Mouse (Mus musculus) lung, embryonic 16.5 days (tissue): Measurements from ENCODE around the gene Arxes2. TPM values are rescaled to one million over a fixed set of nuclear protein-coding genes. Genes with fewer than 3 reads are reported as not detected.
"Not testable (repeated sequence)": the region's sequence is repeated elsewhere in the genome, so short reads cannot be mapped to it uniquely, and the experiment has no call there.

Source experiments
- ATAC-seq: fragments of 200-750 bp; cut with Nextera tagmentation; 2 replicates; pipeline ENCODE4 v1.8.0; 2017; ENCODE audit warnings: low read depth, mild to moderate bottlenecking, moderate library complexity
- H3K27ac ChIP-seq: fragments of 300-500 bp; sonication (generic); 2 replicates; pipeline ENCODE4 v1.5.1; 2014; ENCODE audit warnings: mild to moderate bottlenecking, control low read depth, low read length
- H3K27me3 ChIP-seq: fragments of 300-500 bp; sonication (generic); 2 replicates; pipeline ENCODE4 v1.6.1; 2014; ENCODE audit warnings: low read depth, low read length, mixed read lengths; ENCODE audit not compliant: control insufficient read depth, insufficient read depth
- H3K36me3 ChIP-seq: fragments of 300-500 bp; sonication (generic); 2 replicates; pipeline ENCODE4 v1.6.1; 2014; ENCODE audit warnings: low read length; ENCODE audit not compliant: control insufficient read depth, insufficient read depth
- H3K4me1 ChIP-seq: fragments of 300-500 bp; sonication (generic); replicated peaks from 2 replicates; pipeline ENCODE4 v1.6.1; 2014; ENCODE audit warnings: low read length, mixed read lengths; ENCODE audit not compliant: control insufficient read depth, insufficient read depth
- H3K4me2 ChIP-seq: fragments of 300-500 bp; sonication (generic); 2 replicates; pipeline ENCODE4 v1.6.1; 2014; ENCODE audit warnings: low read depth, low read length, control low read depth
- H3K4me3 ChIP-seq: fragments of 300-500 bp; sonication (generic); 2 replicates; pipeline ENCODE4 v1.5.1; 2014; ENCODE audit warnings: mild to moderate bottlenecking, low read length, control low read depth
- H3K9ac ChIP-seq: fragments of 300-500 bp; sonication (generic); 2 replicates; pipeline ENCODE4 v1.6.1; 2014; ENCODE audit warnings: low read length, control low read depth
- H3K9me3 ChIP-seq: fragments of 300-500 bp; sonication (generic); 2 replicates; pipeline ENCODE4 v1.6.1; 2016; ENCODE audit warnings: low read length; ENCODE audit not compliant: control insufficient read depth
- WGBS: fragments of 180-500 bp; shearing (Covaris S2); extraction: QIAGEN DNeasy Blood & Tissue Kit; methylation state at CpG from one replicate; pipeline ENCODE4 v1.1.7; 2014; 5-methylcytosine and 5-hydroxymethylcytosine counted together
- polyA plus RNA-seq: library from polyadenylated mRNA; unstranded; fragments of >200 nt; fragmentation: Nextera tagmentation; extraction: Ambion mirVana; gene quantifications from 2 replicates; pipeline ENCODE4 v1.2.1, GENCODE M21; 2015

The Arxes2 gene
- 44.3 and 48.4 TPM in 2 replicates for polyA plus RNA-seq

DNA sequence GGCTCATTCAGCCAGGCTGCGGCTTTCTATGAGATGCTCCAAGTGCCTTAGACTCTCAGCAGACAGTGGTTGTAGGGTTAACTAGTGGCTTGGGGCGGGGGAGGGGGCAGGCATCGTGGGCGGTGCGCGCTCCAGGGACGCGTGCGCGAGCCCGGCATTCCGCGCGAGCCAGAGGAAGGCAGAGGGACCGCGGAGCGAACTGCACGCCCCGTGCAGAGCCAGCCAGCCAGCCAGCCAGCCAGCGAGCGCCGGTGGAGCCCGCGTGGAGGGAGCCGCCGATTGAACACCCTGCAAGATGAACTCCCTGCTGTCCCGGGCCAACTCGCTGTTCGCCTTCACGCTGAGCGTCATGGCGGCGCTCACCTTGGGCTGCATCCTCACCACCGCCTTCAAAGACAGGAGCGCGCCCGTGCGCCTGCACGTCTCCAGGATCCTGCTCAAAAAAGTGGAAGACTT, at the start of gene Arxes2:
Arxes2 (plus strand) TSS at position 161 of the 456 bp plus-strand sequence.
- ATAC-seq = peak; percentile 94
- H3K4me2 ChIP-seq = peak within 1 kb of the TSS; percentile 17; the same call in 1 of the 2 replicates

DNA sequence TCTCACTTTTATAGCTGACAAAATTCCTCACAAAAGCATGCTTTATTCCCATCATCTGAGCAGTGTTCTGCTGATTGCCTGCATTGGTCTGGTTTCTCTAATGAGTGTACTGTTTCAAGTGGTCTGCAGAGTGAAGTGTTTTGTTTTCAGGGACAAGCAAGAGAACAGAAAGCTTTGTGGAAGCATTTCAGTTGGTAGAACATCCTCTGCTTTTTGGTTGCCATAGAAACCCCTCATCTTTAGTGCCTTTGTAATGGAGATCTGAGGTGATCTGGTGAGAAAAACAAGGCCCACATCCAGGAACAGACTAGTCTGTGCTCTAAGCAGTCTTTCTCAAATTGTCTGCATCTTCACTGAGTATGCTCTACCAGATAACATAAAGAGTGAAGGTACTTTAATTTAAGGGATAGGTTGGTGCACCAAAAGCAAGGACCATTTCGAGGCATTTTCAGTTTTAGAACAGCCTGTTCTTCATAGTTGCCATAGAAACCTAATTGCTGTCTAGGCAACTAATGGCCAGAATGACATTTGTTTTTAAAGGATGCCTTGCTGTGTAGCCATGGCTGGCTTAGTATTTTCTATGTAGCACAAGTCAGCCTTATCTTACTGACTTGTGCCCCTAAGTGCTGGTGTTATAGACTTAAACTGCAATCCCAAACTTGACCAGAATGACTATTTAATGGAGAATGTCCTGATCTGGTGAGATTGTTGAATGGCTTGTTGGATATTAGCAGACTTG, 44.8 kb upstream of the Arxes2 start:
- Histone ChIP-seq H3K4me2 (no peak overlapping the region), H3K36me3 (no peaks in the 10 kb centered on the region), H3K4me3 (no peak overlapping the region), H3K9me3 (no peaks in the 10 kb centered on the region), H3K27me3 (no peaks in the 10 kb centered on the region), H3K4me1 (no peaks in the 10 kb centered on the region), H3K9ac (no peak overlapping the region), H3K27ac (no peak overlapping the region)
- 54% methylated on average over 1 of the region's 1 CpGs for WGBS
- ATAC-seq = no peak

More for the DNA sequence above, at the start of gene Arxes2:
- not testable (repeated sequence) for H3K4me1 ChIP-seq, H3K9ac ChIP-seq, H3K36me3 ChIP-seq, H3K27me3 ChIP-seq, H3K27ac ChIP-seq, H3K9me3 ChIP-seq
- WGBS = 0% methylated on average over 4 of the region's 39 CpGs
- peak within 1 kb of the TSS; percentile 20 for H3K4me3 ChIP-seq

GRCm38 (mm10) chrX:135956988-135957690, 36.5 kb upstream of the Arxes2 start:
- no peak overlapping the region for H3K4me3 ChIP-seq
- H3K4me2 ChIP-seq = no peak overlapping the region
- no peak overlapping the region for H3K27ac ChIP-seq
- ATAC-seq = no peak
- no peaks in the 10 kb centered on the region for H3K4me1 ChIP-seq
- no peaks in the 10 kb centered on the region for H3K36me3 ChIP-seq
- WGBS = 76% methylated on average over 1 of the region's 1 CpGs
- H3K9me3 ChIP-seq = no peaks in the 10 kb centered on the region
- H3K27me3 ChIP-seq = no peaks in the 10 kb centered on the region
- no peak overlapping the region for H3K9ac ChIP-seq

- no peaks in the 10 kb centered on the region for H3K36me3 ChIP-seq
- 74% methylated on average over 2 of the region's 2 CpGs for WGBS
- no peak overlapping the region for H3K27ac ChIP-seq
- H3K4me3 ChIP-seq = no peak overlapping the region
- H3K27me3 ChIP-seq = no peaks in the 10 kb centered on the region
- ATAC-seq = no peak
- no peak overlapping the region for H3K9ac ChIP-seq
- H3K9me3 ChIP-seq = no peaks in the 10 kb centered on the region
- no peaks in the 10 kb centered on the region for H3K4me1 ChIP-seq
- H3K4me2 ChIP-seq = no peak overlapping the region
Observed at GRCm38 (mm10) chrX:135957691-135958081, 35.9 kb upstream of the Arxes2 start.

DNA sequence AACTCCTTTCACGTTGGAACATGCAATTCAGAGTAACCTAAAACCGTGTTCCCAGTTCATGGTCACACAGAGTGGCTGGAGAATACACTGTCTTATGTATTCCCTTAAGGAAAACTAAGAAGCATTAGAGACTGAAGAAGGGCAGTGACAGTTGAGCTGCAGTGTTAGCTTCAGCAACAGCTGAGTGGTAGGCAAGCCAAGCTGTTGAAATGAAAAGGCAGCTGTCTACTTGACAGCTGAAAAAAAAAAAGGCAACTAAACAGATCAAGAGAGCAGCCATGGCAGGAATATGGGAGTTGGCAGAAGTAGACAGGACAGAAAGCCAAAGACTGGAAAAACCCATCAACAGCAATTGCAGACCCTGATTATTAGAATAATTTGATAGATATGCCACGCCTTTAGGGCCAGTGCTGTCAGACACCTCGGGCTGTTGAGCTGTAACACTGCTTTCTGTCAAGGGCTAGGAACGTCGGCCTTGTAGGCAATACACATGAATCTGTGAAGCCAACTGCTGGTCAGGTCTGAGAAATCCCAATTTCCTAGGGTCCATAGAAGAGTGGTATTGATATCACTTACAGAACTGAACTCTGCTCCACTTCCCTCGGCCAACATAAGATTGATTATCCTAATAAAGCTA, 34.9 kb upstream of the Arxes2 start:
- Histone ChIP-seq H3K27ac (no peak overlapping the region), H3K4me2 (no peak overlapping the region), H3K9ac (no peak overlapping the region), H3K9me3 (no peaks in the 10 kb centered on the region), H3K4me1 (no peaks in the 10 kb centered on the region), H3K36me3 (no peaks in the 10 kb centered on the region), H3K27me3 (no peaks in the 10 kb centered on the region), H3K4me3 (no peak overlapping the region)
- peak; percentile 85 for ATAC-seq
- WGBS = 59% methylated on average over 7 of the region's 7 CpGs

DNA sequence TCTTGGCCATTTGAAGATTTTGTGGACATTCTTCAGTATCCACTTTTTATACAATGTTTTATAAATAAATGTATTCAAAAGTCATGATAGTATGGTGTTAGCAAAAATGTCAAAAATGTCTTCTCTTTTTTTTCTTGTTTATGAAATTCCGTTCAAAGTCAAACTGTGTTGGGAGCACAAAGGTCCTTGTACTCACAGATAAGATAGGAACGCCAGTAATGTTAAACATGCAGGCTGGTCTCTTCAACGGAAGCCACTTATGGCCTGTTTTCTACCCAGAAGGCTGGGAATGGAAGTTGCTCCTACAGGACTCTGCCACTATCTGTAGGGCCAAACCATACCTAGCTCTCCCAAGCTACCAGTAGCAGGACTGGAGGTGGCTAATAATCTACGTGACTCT, 34.1 kb upstream of the Arxes2 start:
- Histone ChIP-seq H3K9ac (no peak overlapping the region), H3K27ac (no peak overlapping the region), H3K9me3 (no peaks in the 10 kb centered on the region), H3K4me3 (no peak overlapping the region), H3K36me3 (no peaks in the 10 kb centered on the region), H3K4me2 (no peak overlapping the region), H3K27me3 (no peaks in the 10 kb centered on the region), H3K4me1 (no peaks in the 10 kb centered on the region)
- 40% methylated on average over 4 of the region's 4 CpGs for WGBS
- ATAC-seq = no peak

DNA sequence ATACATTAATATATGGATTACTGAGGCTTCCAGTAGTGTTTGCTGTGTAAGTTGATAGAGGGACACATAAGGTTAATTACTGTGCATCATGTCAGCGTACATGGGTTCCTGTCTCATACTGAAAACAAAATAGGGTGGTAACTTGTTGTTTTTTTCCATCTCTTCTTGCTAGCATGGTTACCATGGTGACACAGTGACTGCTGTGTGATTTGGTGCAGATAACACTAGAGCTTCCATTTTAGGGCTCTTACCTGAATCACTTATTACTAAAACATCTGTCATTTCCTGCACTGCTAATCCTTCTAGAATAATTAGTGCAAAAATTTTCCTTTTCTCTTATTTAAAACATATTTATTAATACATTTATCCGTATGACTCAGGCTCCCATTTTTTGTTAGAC, 31.3 kb upstream of the Arxes2 start:
- no peak overlapping the region for H3K9ac ChIP-seq
- no peaks in the 10 kb centered on the region for H3K36me3 ChIP-seq
- WGBS = 69% methylated on average over 2 of the region's 2 CpGs
- H3K27me3 ChIP-seq = no peaks in the 10 kb centered on the region
- no peak overlapping the region for H3K4me2 ChIP-seq
- H3K4me1 ChIP-seq = no peaks in the 10 kb centered on the region
- no peak overlapping the region for H3K4me3 ChIP-seq
- H3K9me3 ChIP-seq = no peaks in the 10 kb centered on the region
- no peak overlapping the region for H3K27ac ChIP-seq
- no peak for ATAC-seq

GRCm38 (mm10) chrX:135963130-135963529, 30.5 kb upstream of the Arxes2 start:
- no peaks in the 10 kb centered on the region for H3K9me3 ChIP-seq
- no peaks in the 10 kb centered on the region for H3K4me1 ChIP-seq
- no peak for ATAC-seq
- H3K27ac ChIP-seq = no peak overlapping the region
- no peak overlapping the region for H3K9ac ChIP-seq
- no peak overlapping the region for H3K4me2 ChIP-seq
- H3K4me3 ChIP-seq = no peak overlapping the region
- WGBS = 61% methylated on average over 6 of the region's 6 CpGs
- H3K27me3 ChIP-seq = no peaks in the 10 kb centered on the region
- no peaks in the 10 kb centered on the region for H3K36me3 ChIP-seq

DNA sequence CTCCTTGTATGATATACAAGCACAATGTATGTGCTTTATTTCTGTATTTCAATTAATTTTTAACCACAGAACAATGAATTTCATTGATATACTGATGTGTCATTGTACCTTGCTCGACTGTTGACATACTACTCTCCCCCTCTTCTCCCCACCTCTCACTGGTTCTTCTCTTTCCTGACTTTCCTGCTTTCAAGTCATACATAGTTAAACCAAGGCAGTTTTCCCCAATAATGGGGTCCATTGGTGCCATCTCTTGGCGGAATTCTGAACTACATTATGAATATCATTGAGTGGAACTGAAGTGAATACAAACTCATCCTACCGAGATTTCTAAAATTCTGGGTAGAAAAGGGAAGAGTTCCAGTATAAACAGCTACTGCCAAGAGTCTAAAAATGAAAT, 30.0 kb upstream of the Arxes2 start:
- H3K4me1 ChIP-seq = no peaks in the 10 kb centered on the region
- H3K36me3 ChIP-seq = no peaks in the 10 kb centered on the region
- H3K27me3 ChIP-seq = no peaks in the 10 kb centered on the region
- H3K4me3 ChIP-seq = no peak overlapping the region
- H3K27ac ChIP-seq = no peak overlapping the region
- 15% methylated on average over 3 of the region's 3 CpGs for WGBS
- no peak for ATAC-seq
- H3K9me3 ChIP-seq = no peaks in the 10 kb centered on the region
- H3K9ac ChIP-seq = no peak overlapping the region
- no peak overlapping the region for H3K4me2 ChIP-seq
